Mouse (Mus musculus) megakaryocyte, embryonic 14.5 days (primary cell): ENCODE data around the gene Cep290. TPM values are rescaled to one million over a fixed set of nuclear protein-coding genes. Genes with fewer than 3 reads are reported as not detected.
"Not testable (repeated sequence)": the region's sequence is repeated elsewhere in the genome, so short reads cannot be mapped to it uniquely, and the experiment has no call there.

Source experiments
- H3K27me3 ChIP-seq: replicated peaks from 2 replicates; pipeline ENCODE3; 2012; ENCODE audit warnings: inconsistent platforms
- H3K36me3 ChIP-seq: replicated peaks from 2 replicates; pipeline ENCODE3; 2012; ENCODE audit warnings: low read length, inconsistent platforms, mixed read lengths
- H3K4me1 ChIP-seq: 2 replicates; pipeline ENCODE4 v1.6.1; 2012; ENCODE audit warnings: inconsistent platforms
- H3K4me3 ChIP-seq: replicated peaks from 2 replicates; pipeline ENCODE3; 2012; ENCODE audit warnings: moderate library complexity, mild to moderate bottlenecking, inconsistent platforms
- H3K9me3 ChIP-seq: 2 replicates; pipeline ENCODE4 v1.6.1; 2012; ENCODE audit warnings: inconsistent platforms
- FLI1 ChIP-seq: IDR thresholded peaks from 2 replicates; pipeline ENCODE4 v1.6.1; 2012; ENCODE audit warnings: low read length, inconsistent platforms, mixed read lengths
- GATA1 ChIP-seq: IDR thresholded peaks from 3 replicates; pipeline ENCODE4 v1.6.1; 2012; ENCODE audit warnings: mixed read lengths, low read length, inconsistent platforms, borderline replicate concordance
- polyA plus RNA-seq: library from polyadenylated mRNA; stranded (reverse); fragments of >175 nt; gene quantifications from 2 replicates; pipeline ENCODE4 v1.2.3, GENCODE M21; 2012; ENCODE audit warnings: low replicate concordance; ENCODE audit not compliant: insufficient read depth

Gene Cep290
- polyA plus RNA-seq, 1 experiment, result 0.12 TPM

GRCm38 (mm10) chr10:100522330-100522729, 35.0 kb downstream of the Cep290 start:
- Histone ChIP-seq H3K27me3 (no peaks in the 10 kb centered on the region), H3K36me3 (peaks cover 9% of the 10 kb centered on the region), H3K4me3 (no peak overlapping the region), H3K9me3 (no peaks in the 10 kb centered on the region), H3K4me1 (peaks cover 4% of the 10 kb centered on the region)
- no peak for TF ChIP-seq GATA1
- TF ChIP-seq FLI1, result no peak

DNA sequence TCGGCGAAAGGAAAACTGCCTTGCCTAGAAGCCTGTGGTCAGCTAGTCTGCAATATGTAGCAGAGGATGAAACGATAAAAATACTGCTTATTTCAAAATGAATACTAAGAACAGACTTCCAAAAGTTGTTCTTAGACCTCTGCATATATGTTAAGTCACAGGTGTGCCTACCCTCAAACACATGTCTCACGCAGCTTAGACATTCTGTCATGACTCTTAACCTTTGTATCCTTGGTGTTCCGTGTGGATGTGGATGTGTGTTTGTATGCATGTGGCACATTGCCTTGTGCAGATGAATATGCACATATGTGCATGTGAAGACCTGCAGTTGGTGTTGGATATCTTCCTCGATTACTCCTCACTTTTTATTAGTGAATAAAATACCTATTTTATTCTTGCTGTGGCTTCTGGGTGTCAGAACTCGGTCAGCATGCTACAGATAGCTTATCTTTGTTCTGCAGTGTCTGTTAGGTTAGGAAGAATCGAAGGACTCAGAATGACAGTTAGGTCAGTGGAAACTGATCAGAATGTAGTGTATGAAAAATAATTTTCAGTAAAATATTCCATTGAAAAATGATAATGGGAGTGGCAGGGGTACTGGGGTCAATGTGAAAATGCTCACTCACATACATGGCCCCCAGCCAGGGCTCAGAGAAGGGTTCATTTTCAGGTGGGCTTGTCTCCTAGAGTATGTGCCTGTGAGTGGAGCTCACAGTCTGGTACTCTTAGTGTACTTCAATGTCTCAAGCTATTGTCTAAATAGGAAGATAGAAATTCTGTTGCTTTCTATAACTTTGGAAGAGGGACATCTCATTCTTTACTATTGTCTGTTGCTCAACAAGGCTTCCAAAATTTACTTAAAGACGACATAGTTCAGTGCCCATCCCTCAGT, 37.4 kb downstream of the Cep290 start:
- Histone ChIP-seq H3K4me3 (no peak overlapping the region), H3K9me3 (no peaks in the 10 kb centered on the region), H3K4me1 (peaks cover 4% of the 10 kb centered on the region), H3K27me3 (no peaks in the 10 kb centered on the region), H3K36me3 (peaks cover 2% of the 10 kb centered on the region)
- TF ChIP-seq GATA1, result no peak

- H3K4me1 ChIP-seq, result no peaks in the 10 kb centered on the region
- no peaks in the 10 kb centered on the region for H3K9me3 ChIP-seq
- H3K4me3 ChIP-seq, result no peak overlapping the region
- H3K27me3 ChIP-seq, result no peaks in the 10 kb centered on the region
- TF ChIP-seq FLI1 (no peak), GATA1 (no peak)
- H3K36me3 ChIP-seq, result peaks cover 21% of the 10 kb centered on the region
Observed at GRCm38 (mm10) chr10:100556566-100557175, 69.3 kb downstream of the Cep290 start.

DNA sequence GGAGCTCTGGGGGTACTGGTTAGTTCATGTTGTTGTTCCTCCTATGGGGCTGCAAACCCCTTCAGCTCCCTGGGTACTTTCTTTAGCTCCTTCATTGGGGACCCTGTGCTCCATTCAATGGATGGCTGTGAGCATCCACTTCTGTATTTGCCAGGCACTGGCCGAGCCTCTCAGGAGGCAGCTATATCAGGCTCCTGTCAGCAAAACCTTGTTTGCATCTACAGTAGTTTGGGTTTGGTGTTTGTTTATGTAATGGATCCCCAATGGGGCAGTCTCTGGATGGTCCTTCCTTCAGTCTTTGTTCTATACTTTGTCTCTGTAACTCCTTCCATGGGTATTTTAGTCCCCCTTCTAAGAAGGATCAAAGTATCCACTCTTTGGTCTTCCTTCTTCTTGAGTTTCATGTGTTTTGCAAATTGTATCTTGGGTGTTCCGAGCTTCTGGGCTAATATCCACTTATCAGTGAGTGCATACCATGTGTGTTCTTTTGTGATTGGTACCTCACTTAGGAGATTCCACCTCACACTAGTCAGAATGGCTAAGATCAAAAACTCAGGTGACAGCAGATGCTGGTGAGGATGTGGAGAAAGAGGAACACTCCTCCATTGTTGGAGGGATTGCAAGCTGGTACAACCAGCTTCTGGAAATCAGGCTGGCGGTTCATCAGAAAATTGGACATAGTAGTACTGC, 73.0 kb downstream of the Cep290 start:
- H3K4me1 ChIP-seq, H3K27me3 ChIP-seq, H3K9me3 ChIP-seq, H3K4me3 ChIP-seq: not testable (repeated sequence)
- peaks cover 37% of the 10 kb centered on the region for H3K36me3 ChIP-seq

GRCm38 (mm10) chr10:100564112-100564511, 76.8 kb downstream of the Cep290 start:
- H3K36me3 ChIP-seq, result peaks cover 50% of the 10 kb centered on the region
- no peak overlapping the region for H3K4me3 ChIP-seq
- no peaks in the 10 kb centered on the region for H3K27me3 ChIP-seq
- no peaks in the 10 kb centered on the region for H3K4me1 ChIP-seq
- no peaks in the 10 kb centered on the region for H3K9me3 ChIP-seq
- TF ChIP-seq FLI1, result no peak
- TF ChIP-seq GATA1, result no peak

DNA sequence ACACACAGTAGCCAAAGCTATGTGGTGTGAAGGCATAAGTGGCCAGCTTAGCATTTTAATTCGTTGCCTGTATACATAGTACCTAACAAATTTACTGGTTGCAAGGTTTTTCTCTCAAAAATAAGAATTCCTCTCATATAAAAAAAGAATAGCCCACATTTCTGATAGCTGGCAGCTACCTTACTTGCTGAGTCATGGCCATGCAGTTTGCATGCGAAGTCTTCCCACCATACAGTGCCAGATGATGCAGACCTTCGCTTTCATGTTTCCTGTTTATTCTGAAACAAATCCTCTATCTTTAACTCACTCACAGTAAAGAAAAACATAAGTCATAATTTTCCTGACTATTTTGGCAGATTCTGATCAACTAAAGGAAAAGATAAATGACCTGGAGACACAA, 84.3 kb downstream of the Cep290 start:
- H3K36me3 ChIP-seq, result peaks cover 55% of the 10 kb centered on the region
- TF ChIP-seq FLI1 (no peak), GATA1 (no peak)
- H3K27me3 ChIP-seq, result no peaks in the 10 kb centered on the region
- H3K9me3 ChIP-seq, result no peaks in the 10 kb centered on the region
- no peak overlapping the region for H3K4me3 ChIP-seq
- H3K4me1 ChIP-seq, result peaks cover 7% of the 10 kb centered on the region; the same call in 1 of the 2 replicates

DNA sequence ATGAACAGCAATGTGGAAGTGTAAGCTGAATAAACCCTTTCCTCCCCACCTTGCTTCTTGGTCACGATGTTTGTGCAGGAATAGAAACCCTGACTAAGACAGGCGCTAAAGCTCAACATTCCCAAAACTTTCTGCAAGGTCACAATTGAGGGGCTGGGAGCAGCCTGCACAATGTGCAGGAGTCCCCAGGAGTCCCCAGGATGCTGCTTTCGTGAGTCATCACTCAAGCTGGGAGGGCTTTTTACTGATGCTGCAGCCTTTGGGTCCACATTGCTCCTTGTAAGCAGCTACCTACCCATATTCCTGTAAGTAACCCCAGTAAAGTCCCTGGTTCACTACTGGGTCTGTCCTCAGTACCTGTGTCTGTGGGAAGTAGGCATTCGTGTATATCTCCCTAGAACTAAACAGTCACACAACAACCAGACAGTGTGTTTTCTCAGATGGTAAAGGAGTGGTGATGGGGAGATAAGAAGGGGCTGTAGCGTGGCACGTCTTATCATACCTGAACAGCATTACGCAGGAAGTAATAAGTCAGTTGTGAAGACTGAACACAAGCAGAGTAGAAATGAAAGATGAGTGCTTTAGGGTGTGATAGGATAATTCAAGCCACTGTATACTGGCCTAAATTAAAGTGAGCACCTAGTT, 87.3 kb downstream of the Cep290 start:
- no peaks in the 10 kb centered on the region for H3K27me3 ChIP-seq
- H3K4me3 ChIP-seq, result no peak overlapping the region
- H3K9me3 ChIP-seq, result no peaks in the 10 kb centered on the region
- H3K36me3 ChIP-seq, result peaks cover 61% of the 10 kb centered on the region
- TF ChIP-seq GATA1 (no peak), FLI1 (no peak)
- H3K4me1 ChIP-seq, result peaks cover 7% of the 10 kb centered on the region; the same call in 1 of the 2 replicates

DNA sequence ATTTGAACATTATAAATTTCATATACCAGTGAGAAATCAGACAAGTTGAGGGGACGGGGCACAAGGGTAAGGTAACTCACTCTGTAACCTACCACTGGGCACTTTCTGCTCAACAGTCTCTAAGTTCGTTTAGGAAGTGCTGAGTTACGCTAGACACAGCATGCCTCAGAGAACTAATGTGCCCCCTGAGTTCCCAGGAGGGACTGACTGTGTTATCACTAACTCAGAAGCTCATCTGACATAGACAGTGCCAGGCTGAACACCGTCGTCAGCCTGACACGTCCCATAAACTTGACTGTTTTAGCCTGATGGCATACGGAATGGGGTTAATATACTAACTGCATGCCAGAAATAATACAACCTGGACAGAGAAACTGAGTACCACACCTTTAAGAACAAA, 87.9 kb downstream of the Cep290 start:
- TF ChIP-seq GATA1, result no peak
- TF ChIP-seq FLI1, result no peak
- Histone ChIP-seq H3K4me3 (no peak overlapping the region), H3K4me1 (peaks cover 7% of the 10 kb centered on the region; the same call in 1 of the 2 replicates), H3K27me3 (no peaks in the 10 kb centered on the region), H3K9me3 (no peaks in the 10 kb centered on the region), H3K36me3 (peaks cover 61% of the 10 kb centered on the region)

- no peak for TF ChIP-seq FLI1
- no peak for TF ChIP-seq GATA1
- Histone ChIP-seq H3K9me3 (no peaks in the 10 kb centered on the region), H3K36me3 (peaks cover 19% of the 10 kb centered on the region), H3K4me1 (peaks cover 14% of the 10 kb centered on the region), H3K4me3 (no peak overlapping the region), H3K27me3 (no peaks in the 10 kb centered on the region)
Observed at GRCm38 (mm10) chr10:100584178-100584577, 96.8 kb downstream of the Cep290 start.

DNA sequence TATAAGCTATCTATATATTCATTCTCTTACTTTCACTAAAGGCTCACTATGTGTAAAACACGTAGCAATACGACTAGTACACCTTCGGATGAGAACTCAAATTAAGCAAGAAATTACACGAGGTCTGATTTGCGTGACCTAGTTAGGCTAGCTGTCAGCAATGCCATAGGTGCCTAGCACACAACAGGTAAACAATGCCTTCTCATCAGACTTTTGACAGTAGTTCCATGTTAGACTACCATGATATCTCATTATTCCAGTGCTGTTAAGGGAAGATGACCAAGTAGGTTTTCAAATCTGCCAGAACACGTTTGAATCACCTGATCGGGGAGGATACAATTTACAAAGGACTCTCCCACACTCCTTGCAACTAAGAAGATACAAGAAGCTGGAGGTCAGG, 101.2 kb downstream of the Cep290 start:
- H3K4me3 ChIP-seq, result peak overlapping the region; percentile 97
- H3K4me1 ChIP-seq, result peaks cover 14% of the 10 kb centered on the region
- no peak for TF ChIP-seq GATA1
- TF ChIP-seq FLI1, result no peak
- H3K9me3 ChIP-seq, result no peaks in the 10 kb centered on the region
- peaks cover 19% of the 10 kb centered on the region for H3K36me3 ChIP-seq
- H3K27me3 ChIP-seq, result no peaks in the 10 kb centered on the region
